Mouse (Mus musculus) macrophage (primary cell): ENCODE data around the gene Dnajb3. TPM values are rescaled to one million over a fixed set of nuclear protein-coding genes. Genes with fewer than 3 reads are reported as not detected.
"Not testable (repeated sequence)": the region's sequence is repeated elsewhere in the genome, so short reads cannot be mapped to it uniquely, and the experiment has no call there.

ENCODE experiments used
- H3K27ac ChIP-seq: fragments of 350-480 bp; formaldehyde crosslinking; 2 replicates; pipeline ENCODE4 v1.9.0; 2021
- H3K36me3 ChIP-seq: fragments of 350-480 bp; formaldehyde crosslinking; 2 replicates; pipeline ENCODE4 v1.9.0; 2021; ENCODE audit errors: inconsistent target
- H3K4me3 ChIP-seq: fragments of 350-480 bp; formaldehyde crosslinking; 2 replicates; pipeline ENCODE4 v1.9.0; 2021; ENCODE audit errors: inconsistent target
- H3K79me2 ChIP-seq: fragments of 350-480 bp; formaldehyde crosslinking; 2 replicates; pipeline ENCODE4 v1.9.0; 2021; ENCODE audit errors: inconsistent target
- WGBS: methylation state at CpG from one replicate; pipeline ENCODE4 v1.1.7; 2026; ENCODE audit warnings: inconsistent platforms; ENCODE audit not compliant: missing documents; 5-methylcytosine and 5-hydroxymethylcytosine counted together
- polyA plus RNA-seq: library from polyadenylated mRNA; stranded (reverse); fragments of 250-400 nt; gene quantifications from 3 replicates; pipeline ENCODE4 v1.2.4, GENCODE M21; 2018; ENCODE audit warnings: inconsistent platforms

The Dnajb3 gene
- polyA plus RNA-seq, 1 experiment from 2014 or later: not detected

GRCm38 (mm10) chr1:88226670-88227379 is 21.2 kb upstream of the Dnajb3 start, which contains the start of gene Mroh2a:
Gene Mroh2a, plus strand, starts transcription at chr1:88226986.
- Histone ChIP-seq H3K79me2 (no peaks in the 10 kb centered on the region), H3K36me3 (no peaks in the 10 kb centered on the region), H3K4me3 (no peak within 1 kb of the TSS), H3K27ac (no peak within 1 kb of the TSS)
- 46% methylated on average over 5 of the region's 5 CpGs for WGBS

GRCm38 (mm10) chr1:88225741-88226140 is 20.2 kb upstream of the Dnajb3 start:
- Histone ChIP-seq H3K36me3 (no peaks in the 10 kb centered on the region), H3K4me3 (no peak overlapping the region), H3K79me2 (no peaks in the 10 kb centered on the region), H3K27ac (no peak overlapping the region)

- not testable (repeated sequence) for H3K79me2 ChIP-seq, H3K4me3 ChIP-seq, H3K36me3 ChIP-seq, H3K27ac ChIP-seq
- WGBS: 47% methylated on average over 2 of the region's 2 CpGs
Observed at GRCm38 (mm10) chr1:88225301-88225700, 19.7 kb upstream of the Dnajb3 start.

GRCm38 (mm10) chr1:88224029-88224776 is 18.6 kb upstream of the Dnajb3 start:
- H3K4me3 ChIP-seq: no peak overlapping the region
- H3K27ac ChIP-seq: no peak overlapping the region
- no peaks in the 10 kb centered on the region for H3K79me2 ChIP-seq
- H3K36me3 ChIP-seq: no peaks in the 10 kb centered on the region
- WGBS: 70% methylated on average over 2 of the region's 2 CpGs

GRCm38 (mm10) chr1:88223591-88223990 is 18.0 kb upstream of the Dnajb3 start:
- WGBS: 50% methylated on average over 1 of the region's 1 CpGs
- no peak overlapping the region for H3K4me3 ChIP-seq
- H3K79me2 ChIP-seq: no peaks in the 10 kb centered on the region

GRCm38 (mm10) chr1:88223011-88223515 is 17.5 kb upstream of the Dnajb3 start:
- H3K27ac ChIP-seq: not testable (repeated sequence)

More at GRCm38 (mm10) chr1:88223591-88223990, 18.0 kb upstream of the Dnajb3 start:
- no peaks in the 10 kb centered on the region for H3K36me3 ChIP-seq
- no peak overlapping the region for H3K27ac ChIP-seq

GRCm38 (mm10) chr1:88222216-88222615 is 16.6 kb upstream of the Dnajb3 start:
- Histone ChIP-seq H3K27ac (no peak overlapping the region), H3K36me3 (no peaks in the 10 kb centered on the region), H3K4me3 (no peak overlapping the region), H3K79me2 (no peaks in the 10 kb centered on the region)
- WGBS: 54% methylated on average over 2 of the region's 2 CpGs

More at GRCm38 (mm10) chr1:88223011-88223515, 17.5 kb upstream of the Dnajb3 start:
- not testable (repeated sequence) for H3K79me2 ChIP-seq, H3K36me3 ChIP-seq, H3K4me3 ChIP-seq

GRCm38 (mm10) chr1:88220336-88220735 is 14.8 kb upstream of the Dnajb3 start:
- no peak overlapping the region for H3K27ac ChIP-seq
- H3K4me3 ChIP-seq: no peak overlapping the region
- H3K79me2 ChIP-seq: no peaks in the 10 kb centered on the region
- no peaks in the 10 kb centered on the region for H3K36me3 ChIP-seq

GRCm38 (mm10) chr1:88219054-88219453 is 13.5 kb upstream of the Dnajb3 start:
- WGBS: 19% methylated on average over 1 of the region's 1 CpGs
- Histone ChIP-seq H3K4me3 (no peak overlapping the region), H3K36me3 (no peaks in the 10 kb centered on the region), H3K79me2 (no peaks in the 10 kb centered on the region), H3K27ac (no peak overlapping the region)

- H3K79me2 ChIP-seq: no peaks in the 10 kb centered on the region
- no peaks in the 10 kb centered on the region for H3K36me3 ChIP-seq
- H3K4me3 ChIP-seq: no peak overlapping the region
- WGBS: 54% methylated on average over 4 of the region's 4 CpGs
- no peak overlapping the region for H3K27ac ChIP-seq
Observed at GRCm38 (mm10) chr1:88218591-88218990, 13.0 kb upstream of the Dnajb3 start.

- H3K27ac ChIP-seq: no peak overlapping the region
- H3K79me2 ChIP-seq: no peaks in the 10 kb centered on the region
- no peaks in the 10 kb centered on the region for H3K36me3 ChIP-seq
- H3K4me3 ChIP-seq: no peak overlapping the region
- 75% methylated on average over 9 of the region's 9 CpGs for WGBS
Observed at GRCm38 (mm10) chr1:88218051-88218450, 12.5 kb upstream of the Dnajb3 start.

- Histone ChIP-seq H3K79me2 (no peaks in the 10 kb centered on the region), H3K27ac (no peak overlapping the region), H3K4me3 (no peak overlapping the region), H3K36me3 (no peaks in the 10 kb centered on the region)
- 43% methylated on average over 3 of the region's 3 CpGs for WGBS
Observed at GRCm38 (mm10) chr1:88217576-88217975, 12.0 kb upstream of the Dnajb3 start.

- Histone ChIP-seq H3K79me2 (no peaks in the 10 kb centered on the region), H3K36me3 (no peaks in the 10 kb centered on the region), H3K27ac (no peak overlapping the region), H3K4me3 (no peak overlapping the region)
- 72% methylated on average over 2 of the region's 2 CpGs for WGBS
Observed at GRCm38 (mm10) chr1:88217144-88217543, 11.6 kb upstream of the Dnajb3 start.

GRCm38 (mm10) chr1:88216551-88216950 is 11.0 kb upstream of the Dnajb3 start:
- Histone ChIP-seq H3K27ac (no peak overlapping the region), H3K4me3 (no peak overlapping the region), H3K36me3 (no peaks in the 10 kb centered on the region), H3K79me2 (no peaks in the 10 kb centered on the region)
- 59% methylated on average over 2 of the region's 2 CpGs for WGBS
